Mouse (Mus musculus) brain, embryonic 14.5 days (tissue): ENCODE measurements around the gene Col8a2. TPM values are rescaled to one million over a fixed set of nuclear protein-coding genes. Genes with fewer than 3 reads are reported as not detected.

Experiments
- DNase-seq: peaks from one replicate; pipeline ENCODE4 v3.0.0-alpha.2; 2011; ENCODE audit warnings: low read depth
- CTCF ChIP-seq: fragments of 200-500 bp; IDR thresholded peaks from 2 replicates; pipeline ENCODE4 v1.5.1; 2012; ENCODE audit warnings: inconsistent platforms, mild to moderate bottlenecking, moderate library complexity, borderline replicate concordance; ENCODE audit not compliant: insufficient read depth, insufficient read length; ENCODE audit errors: extremely low read depth
- POLR2A ChIP-seq: fragments of 200-500 bp; IDR thresholded peaks from 2 replicates; pipeline ENCODE4 v1.6.1; 2012; ENCODE audit warnings: mild to moderate bottlenecking, inconsistent platforms, borderline replicate concordance; ENCODE audit not compliant: poor library complexity, insufficient read depth, insufficient read length, severe bottlenecking; ENCODE audit errors: extremely low read depth
- polyA plus RNA-seq: library from polyadenylated mRNA; depleted of rRNA; stranded (reverse); fragments of >200 nt; gene quantifications from 2 replicates; pipeline ENCODE4 v1.2.3, GENCODE M21; 2012; rRNA removed

Col8a2 gene
- polyA plus RNA-seq = 1.5 and 6.4 TPM in 2 replicates

- no peak for DNase-seq
- TF ChIP-seq CTCF (no peak), POLR2A (no peak)
Observed at GRCm38 (mm10) chr4:126286492-126286891, at the start of gene Col8a2. TSS of gene Col8a2 (plus strand) at chr4:126286793.

DNA sequence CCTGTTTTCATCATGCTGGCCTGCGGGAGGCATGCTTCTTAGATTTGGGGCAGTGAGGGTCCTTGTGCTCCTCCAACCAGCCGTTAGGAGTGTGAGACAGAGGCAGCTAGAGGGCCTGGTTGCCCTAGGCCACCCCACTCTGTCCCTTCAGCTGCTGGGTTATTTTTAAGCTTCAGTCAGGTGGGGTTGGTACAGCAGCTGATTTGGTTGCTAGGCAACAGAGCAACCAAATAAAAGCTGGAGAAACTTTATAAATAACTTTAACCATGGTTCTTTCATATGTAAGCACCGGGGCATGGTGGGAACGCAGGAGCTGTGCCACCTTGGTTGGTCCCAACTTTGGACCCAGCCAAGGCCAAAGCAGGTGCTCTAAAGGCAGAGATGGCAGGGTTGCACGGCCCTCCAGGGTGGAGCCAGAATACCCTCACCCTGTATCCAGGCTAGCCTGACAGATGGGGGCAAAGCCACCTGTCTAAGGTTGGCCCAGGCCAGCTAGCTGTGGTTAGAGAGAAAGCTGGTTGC, 48.8 kb upstream of the Col8a2 start:
- no peak for DNase-seq
- TF ChIP-seq CTCF = no peak
- TF ChIP-seq POLR2A = no peak

- no peak for DNase-seq
Observed at GRCm38 (mm10) chr4:126239862-126240475, 46.6 kb upstream of the Col8a2 start.

GRCm38 (mm10) chr4:126241956-126242355, 44.6 kb upstream of the Col8a2 start:
- TF ChIP-seq POLR2A (no peak), CTCF (no peak)
- DNase-seq = no peak

More at GRCm38 (mm10) chr4:126239862-126240475, 46.6 kb upstream of the Col8a2 start:
- TF ChIP-seq CTCF = no peak
- no peak for TF ChIP-seq POLR2A

DNA sequence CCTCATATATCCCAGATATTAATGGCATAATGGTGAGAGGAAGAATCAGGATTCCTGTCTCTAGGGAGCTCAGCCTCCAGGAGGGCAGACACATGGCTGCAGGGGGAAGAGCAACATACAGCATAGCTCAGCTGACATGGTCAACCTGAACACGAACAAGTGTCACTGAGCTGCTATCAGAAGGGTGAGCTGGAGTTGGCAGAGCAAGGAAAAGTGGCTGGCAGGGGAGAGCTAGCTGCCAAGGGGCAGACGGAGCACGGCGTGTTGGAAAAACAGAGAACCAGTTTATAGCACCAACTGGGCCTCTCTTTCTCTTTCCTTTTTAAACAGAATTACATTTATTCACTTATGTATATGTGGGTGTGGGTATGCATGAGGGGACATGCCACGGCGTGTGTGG, 44.1 kb upstream of the Col8a2 start:
- TF ChIP-seq POLR2A = no peak
- TF ChIP-seq CTCF = no peak
- DNase-seq = no peak

DNA sequence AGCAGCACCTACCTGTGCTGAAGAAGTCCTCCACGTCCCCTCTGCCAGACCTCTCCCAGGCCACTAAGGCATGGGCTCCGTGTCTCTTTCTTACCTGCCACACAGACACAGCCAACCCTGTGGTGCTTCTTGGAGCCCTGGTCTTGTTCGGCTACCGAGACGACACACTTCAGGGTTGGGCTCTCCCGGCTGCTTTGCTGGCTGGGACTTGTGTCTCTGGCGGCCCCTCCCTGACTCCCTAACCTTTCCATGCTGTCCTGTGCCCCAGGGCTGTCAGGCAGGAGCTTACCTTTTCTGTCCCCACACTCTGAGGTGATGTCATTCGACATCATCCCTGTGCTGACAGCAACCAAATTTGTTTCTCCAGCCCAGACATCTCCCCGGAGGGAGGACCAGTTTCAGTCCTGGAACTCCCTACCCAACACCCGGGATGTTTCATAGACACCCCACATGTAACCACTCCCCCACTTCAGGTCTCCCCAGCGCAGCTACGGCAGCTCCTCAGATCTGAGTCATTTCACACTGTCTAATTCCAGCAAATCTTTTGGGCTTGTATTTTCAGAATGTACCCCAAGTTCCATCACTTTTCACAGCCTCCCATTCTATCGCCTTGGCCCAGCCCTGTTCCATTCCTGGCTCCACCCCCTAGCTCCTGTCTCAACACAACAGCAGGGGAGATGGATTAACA, 40.2 kb upstream of the Col8a2 start:
- TF ChIP-seq POLR2A (no peak), CTCF (no peak)
- DNase-seq = no peak

DNA sequence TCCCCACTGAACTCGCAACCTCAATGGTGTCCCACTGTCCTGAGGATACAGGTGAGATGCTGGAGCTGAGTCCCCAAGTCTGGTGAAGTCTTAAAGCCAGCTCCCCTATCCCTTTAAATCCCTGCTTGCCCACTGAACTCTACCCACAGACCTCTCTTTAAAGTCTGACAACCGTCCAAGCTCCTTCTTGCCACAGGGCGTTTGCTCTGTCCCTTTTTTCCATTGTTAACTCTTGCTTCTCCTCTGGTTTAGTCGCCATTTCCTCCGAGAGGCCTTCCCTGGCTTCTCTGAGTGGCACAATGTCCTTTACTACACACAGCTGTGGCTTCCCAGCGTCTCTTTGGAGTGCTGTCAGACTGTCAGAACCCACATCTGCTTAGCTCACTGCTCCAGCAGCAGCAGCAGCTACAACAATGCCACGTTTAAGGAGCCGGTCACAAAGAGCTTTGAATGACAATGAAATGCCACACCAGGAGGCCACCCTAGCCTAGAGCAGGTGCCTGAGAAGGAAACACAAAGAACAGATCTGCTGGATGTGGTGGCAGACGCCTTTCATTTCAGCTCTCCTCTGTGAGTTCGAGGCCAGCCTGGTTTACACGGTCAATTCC, 38.2 kb upstream of the Col8a2 start:
- peak; percentile 70 for DNase-seq
- TF ChIP-seq POLR2A (no peak), CTCF (no peak)

DNA sequence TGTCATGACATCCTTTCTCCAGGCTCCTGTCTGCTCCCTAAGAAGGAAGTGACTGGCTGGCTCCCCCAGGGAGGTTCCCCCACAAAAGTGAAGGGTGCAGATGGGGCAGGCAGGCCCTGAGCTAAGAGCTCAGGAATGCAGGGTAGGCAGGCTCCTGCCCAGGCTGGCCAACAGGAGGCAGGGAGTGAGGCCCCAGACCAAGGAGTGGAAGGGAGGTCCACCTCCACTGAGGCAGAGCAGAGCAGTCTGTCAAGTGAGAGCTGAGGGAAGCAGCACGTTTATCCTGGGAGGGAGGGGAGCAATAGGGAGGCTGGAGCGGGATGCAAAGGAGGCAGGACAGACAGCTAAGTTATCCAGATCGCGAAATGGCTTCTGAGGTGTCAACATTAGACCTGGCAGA, 35.9 kb upstream of the Col8a2 start:
- TF ChIP-seq CTCF = no peak
- TF ChIP-seq POLR2A = no peak

DNA sequence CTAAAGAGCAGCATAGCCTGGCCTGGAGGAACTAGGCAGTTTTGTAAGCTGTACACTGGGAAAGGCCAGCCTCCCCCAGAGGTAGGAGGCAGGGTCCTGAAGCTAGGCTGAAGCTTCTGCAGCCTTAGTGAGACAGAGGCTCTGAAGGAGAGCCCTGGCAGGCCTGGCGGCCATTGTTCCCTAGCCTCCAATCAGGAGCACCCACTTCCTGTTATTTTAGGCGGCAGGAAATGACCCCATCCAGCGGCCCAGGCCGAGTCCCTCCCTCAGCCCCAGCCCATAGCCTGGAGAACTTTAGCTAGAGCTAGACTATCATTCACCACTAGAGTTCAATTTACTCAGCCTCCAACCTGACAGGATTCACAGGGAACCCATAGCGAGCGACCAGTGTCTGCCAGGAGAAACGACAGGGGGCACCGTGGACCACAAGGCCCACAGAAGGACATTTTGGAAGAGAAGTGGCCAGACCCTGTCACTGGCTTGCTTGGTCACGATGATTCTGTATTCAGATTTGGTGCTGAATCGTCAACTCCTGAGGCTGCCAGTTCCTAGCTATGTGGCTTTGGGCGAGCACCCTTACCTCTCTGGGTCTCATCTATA, 34.8 kb upstream of the Col8a2 start:
- no peak for DNase-seq
- TF ChIP-seq CTCF (no peak), POLR2A (no peak)

More for the DNA sequence above, 35.9 kb upstream of the Col8a2 start:
- no peak for DNase-seq

- no peak for DNase-seq
- no peak for TF ChIP-seq CTCF
Observed at GRCm38 (mm10) chr4:126252411-126253237, 34.0 kb upstream of the Col8a2 start.

DNA sequence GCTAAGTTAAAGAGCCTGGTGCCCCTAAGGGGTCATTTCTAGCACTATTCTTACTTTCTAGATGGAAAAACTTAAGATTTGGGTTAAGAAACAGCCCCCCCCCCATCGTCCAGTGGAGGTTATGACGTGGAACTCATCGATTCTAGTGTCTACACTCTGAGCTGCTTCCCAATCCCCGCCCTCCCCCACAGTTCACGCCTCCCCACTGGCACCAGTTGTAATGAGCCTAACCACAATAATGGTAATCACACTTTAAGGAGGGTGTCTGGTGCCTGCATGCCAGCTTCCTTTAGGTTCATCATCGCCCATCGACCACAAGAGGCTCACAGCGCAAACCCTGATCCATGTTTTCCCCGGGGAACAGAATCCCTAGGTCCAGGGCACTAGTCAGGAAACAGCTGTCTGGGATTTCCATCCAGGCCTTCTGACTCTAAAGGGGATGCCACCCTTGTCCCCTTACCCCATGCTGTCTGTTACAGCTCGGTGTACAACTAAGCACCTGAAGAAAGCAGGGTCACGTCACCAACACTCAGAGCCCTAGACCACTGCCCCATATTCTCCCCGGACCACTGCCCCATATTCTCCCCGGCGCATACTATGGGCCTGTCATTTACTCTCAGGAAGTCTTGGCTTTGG, 32.8 kb upstream of the Col8a2 start:
- DNase-seq = no peak
- TF ChIP-seq CTCF (no peak), POLR2A (no peak)

- no peak for TF ChIP-seq POLR2A
- no peak for TF ChIP-seq CTCF
- peak; percentile 77 for DNase-seq
Observed at GRCm38 (mm10) chr4:126254315-126255112, 32.1 kb upstream of the Col8a2 start.
